Mouse (Mus musculus): ENCODE results near the gene Mex3a.
A peak's percentile ranks its signal among the peaks of the same experiment; 100 is the strongest.

Mex3a gene

GRCm38 (mm10) chr3:88505081-88505480 is 27.1 kb upstream of the Mex3a start:
- no peak for DNase-seq (ENCODE audit: low spot score in 2 of 2)

DNA sequence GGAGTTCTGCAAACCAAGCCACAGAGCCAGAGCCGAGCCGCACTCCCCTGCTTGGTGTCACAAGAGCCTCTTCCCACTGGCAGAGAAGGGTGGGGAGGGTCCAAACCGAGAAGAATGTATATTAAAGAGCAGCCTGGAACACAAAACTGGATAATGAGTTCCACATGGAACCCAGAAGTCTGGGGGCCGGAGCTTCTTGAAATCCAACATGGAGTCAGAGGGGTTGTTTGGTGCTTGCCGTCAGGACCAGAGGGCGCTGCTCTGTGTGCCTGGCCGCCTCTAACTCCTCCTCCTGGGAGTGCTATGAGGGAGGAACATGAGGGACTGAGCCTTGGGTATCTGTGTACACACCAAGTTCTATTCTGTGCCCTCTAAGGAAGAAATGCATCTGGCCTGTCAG is 26.4 kb upstream of the Mex3a start:
- DNase-seq (ENCODE audit: low spot score in 2 of 2): no peak

DNA sequence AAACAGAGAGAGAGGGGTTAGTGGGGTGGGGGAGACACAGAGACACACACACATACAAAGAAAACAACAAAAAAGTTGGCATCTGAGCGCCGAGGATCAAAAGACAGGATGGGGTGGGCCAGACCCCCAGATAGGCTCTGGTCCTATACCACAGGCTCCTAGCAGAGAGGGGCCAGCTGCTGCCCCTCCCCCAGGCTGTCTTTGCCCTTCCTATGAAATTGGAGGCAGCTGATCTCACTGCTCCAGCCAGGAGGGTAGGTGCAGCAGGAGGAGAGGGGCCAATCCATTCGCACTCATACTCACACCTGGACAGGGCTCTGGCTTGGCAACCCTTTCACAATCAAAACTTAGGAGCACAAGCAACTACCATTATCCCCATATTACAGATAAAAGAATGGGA is 22.9 kb upstream of the Mex3a start:
- DNase-seq (ENCODE audit: low spot score in 2 of 2): no peak

DNA sequence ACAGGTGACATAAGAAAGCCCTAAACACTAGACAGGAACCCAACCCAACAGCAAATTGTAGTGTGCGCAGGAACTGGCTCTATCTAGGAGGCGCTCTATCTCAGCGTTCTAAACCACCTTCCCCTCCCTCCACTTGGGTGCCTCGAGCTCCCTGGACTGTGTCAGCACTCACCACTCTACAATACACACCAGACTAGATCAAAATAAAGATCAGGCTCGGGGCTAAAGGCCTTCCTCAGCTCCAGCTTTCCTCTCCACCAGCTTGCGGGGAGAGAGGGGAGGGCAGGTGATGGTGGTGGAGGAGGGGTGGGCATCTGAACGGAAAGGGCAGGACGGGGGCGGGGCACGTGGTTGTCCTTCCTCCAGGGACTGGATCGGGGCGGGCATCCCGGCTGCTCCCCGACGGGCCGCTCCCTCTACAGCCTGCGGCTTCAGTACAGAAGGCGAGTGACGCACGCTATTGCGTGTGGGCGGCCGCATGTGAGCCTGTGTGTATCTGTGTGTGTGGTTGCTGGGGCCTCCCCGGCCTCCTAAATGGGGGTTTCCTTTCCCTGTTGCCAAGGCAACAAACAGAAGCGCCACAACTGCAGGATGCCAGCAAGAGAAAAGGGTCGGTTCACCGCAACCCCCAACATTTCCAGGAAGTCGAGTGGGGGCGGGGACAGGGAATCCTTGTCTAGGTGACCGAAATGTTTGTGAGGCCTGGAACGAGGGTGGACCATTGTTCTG is 22.3 kb upstream of the Mex3a start, which contains the start of gene Lmna:
Lmna (minus strand) TSS at position 265 of the 729 bp plus-strand sequence.
- peak; percentile 91 to 92 for DNase-seq (ENCODE audit: low spot score in 2 of 2)

GRCm38 (mm10) chr3:88510421-88511289 is 21.5 kb upstream of the Mex3a start:
- DNase-seq (ENCODE audit: low spot score in 2 of 2): no peak

DNA sequence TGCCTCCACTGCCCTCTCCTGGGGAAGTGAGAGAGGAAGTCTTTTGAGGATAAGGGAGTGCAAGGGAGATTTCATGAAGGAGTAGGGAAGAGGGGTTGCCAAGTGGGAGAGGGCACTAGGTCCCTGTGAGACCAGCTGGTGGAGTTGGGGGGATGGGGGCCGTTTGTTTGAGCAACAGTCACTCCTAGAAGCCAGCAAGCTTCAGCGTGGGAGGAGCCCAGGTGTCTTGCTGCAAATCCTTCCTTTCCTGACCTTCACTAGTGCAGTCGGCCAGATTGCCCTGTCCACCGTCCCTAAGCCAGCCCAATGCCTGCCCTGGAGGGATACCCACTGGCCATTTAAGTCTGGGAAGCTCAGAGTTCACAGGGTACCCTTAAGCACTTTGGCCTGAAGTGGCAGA is 20.6 kb upstream of the Mex3a start:
- DNase-seq (ENCODE audit: low spot score in 2 of 2): no peak

DNA sequence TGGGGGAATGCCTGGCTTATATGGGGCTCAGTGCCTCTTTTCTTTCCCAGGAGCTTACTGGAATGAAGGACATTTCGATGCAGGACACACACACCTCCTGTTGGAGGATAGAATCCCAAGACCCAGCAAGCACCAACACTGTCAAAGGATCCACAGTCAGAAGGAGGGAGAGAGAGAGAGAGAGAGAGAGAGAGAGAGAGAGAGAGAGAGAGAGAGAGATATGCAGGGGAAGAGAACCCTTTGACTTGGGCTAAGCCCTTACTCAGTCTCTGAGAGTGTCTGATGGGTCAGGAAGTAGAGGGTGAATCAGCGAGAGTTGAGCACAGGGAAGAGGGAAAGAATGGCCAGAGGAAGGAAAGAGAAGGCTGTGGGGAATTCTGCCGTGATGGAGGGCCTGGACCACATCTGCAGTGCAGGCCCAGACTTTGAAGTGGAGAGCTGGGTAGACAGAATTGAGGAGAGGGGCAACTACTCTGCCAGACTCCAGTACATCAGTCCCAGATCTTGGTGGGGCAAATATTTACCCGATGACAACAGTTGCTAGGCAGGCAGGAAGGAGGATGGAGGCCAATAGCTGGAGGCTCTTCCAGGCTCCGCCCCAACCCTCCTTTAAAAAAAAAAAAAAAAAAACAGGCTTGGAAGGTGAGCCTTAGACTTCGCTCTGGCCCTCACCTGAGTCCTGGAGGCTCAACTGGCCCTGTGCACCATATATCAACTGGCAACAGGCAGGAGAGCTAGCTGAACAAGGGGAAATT is 19.9 kb upstream of the Mex3a start:
- DNase-seq (ENCODE audit: low spot score in 2 of 2): no peak

GRCm38 (mm10) chr3:88512896-88513545 is 19.2 kb upstream of the Mex3a start:
- DNase-seq (ENCODE audit: low spot score in 2 of 2): no peak

DNA sequence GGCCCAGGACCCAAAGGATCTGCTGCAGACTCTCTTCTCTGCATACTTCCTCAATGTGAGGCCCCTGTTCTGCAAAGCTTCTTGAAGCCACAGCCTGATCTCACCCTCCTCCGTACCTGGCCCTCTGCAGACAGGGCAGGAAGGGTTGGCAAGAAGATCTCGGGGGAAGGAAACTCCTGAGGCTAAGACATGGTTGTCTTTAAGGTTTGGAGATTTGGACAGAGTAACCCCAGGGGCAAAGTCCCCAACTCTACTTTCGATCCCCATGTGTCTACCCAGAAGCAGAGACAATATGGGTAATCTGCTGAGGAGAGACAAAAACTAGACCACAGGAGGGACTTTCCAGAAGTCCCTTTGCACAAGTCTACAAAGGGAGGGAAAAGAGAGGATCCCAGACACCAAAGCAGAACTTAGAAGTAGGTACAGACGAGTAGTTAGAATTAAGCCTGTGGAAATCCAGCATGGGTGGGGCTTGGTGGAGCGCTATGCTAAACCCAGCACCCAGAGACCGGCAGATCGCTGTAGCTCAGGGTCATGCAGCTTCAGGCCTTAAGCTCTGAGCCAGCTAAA is 18.6 kb upstream of the Mex3a start:
- no peak for DNase-seq (ENCODE audit: low spot score in 2 of 2)

DNA sequence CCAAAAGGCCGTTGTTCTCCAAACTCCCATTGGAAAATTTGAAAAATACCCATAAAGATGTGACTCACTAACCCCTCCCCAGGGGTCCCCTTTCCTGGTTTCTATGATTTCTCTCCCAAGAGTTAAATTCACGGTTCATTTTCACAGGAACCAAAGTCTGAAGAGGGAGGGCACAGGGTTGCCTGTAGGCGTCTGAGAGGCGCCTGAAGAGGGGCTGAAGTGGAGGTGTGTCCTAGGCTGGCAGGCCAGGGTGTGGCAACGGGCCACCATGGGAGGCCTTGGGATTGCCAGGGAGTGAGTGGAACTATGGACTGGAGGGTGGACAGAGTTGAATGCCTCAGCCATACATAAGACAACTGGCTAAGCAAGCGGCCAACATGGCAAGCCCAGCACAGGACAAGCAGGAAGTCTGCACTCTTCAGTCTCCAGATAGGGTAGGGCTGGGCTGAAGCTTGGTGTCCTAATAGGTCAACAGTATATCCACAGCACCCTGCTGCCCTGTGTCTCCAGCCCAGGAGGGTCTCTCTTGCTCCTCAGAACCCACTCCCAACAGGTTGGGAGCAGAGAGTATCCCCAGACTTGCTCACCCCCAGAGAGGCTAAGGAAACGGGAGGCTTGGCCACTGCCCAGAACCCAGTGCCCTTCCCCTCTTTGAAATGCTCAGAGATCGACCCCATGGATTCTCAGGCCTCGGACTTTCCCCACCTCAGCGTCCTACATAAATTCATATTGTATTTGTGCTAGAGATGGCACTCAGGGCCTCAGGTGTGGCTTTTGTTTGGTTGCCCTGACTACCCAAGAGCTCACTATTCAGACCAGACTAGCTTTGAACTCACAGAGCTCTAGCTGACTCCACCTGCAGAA is 17.7 kb upstream of the Mex3a start:
- DNase-seq (ENCODE audit: low spot score in 2 of 2): no peak

DNA sequence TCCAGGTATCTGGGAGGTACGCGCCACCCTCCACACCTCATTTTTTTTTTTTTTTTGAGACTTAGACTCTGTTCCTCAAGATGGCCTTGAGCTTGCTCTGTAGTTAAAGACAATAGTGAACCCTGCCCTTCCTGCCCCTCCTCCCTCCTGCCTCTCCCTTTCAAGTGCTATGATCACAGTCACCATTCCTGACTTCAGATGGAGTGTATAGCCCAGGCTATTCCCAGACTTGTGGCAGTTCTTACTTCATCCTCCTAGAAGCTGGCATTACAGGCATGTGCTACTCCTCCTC is 17.2 kb upstream of the Mex3a start:
- DNase-seq (ENCODE audit: low spot score in 2 of 2): no peak

- DNase-seq (ENCODE audit: low spot score in 2 of 2): no peak
Observed at GRCm38 (mm10) chr3:88516407-88516806, 15.8 kb upstream of the Mex3a start.

- DNase-seq (ENCODE audit: low spot score in 2 of 2): no peak
Observed at GRCm38 (mm10) chr3:88518411-88518810, 13.8 kb upstream of the Mex3a start.

GRCm38 (mm10) chr3:88520078-88520477 is 12.1 kb upstream of the Mex3a start:
- DNase-seq (ENCODE audit: low spot score in 2 of 2): no peak

DNA sequence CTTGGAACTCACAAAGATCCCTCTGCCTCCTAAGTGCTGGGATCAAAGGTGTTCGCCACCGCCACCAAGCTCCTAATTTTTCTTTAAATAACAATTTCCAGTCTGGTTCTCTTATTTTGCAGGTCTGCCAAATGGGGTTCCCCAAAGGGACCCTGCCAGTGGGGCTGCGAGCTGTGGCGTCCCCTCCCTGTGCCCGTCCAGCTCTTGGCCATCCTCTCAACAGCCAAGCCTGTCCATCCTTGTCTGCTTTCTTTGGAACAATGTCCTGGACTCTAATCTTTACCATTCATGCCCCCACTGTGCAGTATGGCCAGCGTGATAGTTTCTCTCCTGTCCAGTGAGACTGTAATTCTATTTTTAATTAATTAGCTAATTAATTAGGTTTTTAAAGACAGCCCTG is 11.0 kb upstream of the Mex3a start:
- DNase-seq (ENCODE audit: low spot score in 2 of 2): no peak

DNA sequence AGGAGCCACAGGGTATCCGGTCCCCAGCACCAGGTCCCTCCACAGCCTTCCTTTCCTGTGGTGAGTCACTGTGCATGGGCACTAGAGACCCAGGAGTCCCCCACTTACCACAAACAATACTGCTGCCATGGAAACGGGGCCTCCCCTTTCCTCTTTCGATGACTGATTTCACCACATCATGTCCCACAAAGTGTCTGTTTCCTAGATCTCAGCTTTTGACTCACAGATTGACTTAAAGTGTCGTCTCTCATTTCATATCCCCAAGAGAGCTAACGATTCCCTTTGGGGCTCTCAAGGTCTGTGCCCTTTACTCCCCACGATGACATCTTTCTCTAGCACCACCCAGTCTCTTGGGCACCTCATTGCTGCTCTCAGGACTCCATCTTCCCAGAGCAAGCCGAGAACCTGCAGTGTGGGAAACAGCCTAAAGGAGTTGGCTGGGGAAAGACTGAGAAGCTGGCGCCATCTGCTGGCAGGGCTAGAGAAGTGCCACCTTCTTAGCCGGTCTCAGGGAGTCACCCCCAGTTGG is 10.3 kb upstream of the Mex3a start:
- DNase-seq (ENCODE audit: low spot score in 2 of 2): peak; percentile 62 to 69

DNA sequence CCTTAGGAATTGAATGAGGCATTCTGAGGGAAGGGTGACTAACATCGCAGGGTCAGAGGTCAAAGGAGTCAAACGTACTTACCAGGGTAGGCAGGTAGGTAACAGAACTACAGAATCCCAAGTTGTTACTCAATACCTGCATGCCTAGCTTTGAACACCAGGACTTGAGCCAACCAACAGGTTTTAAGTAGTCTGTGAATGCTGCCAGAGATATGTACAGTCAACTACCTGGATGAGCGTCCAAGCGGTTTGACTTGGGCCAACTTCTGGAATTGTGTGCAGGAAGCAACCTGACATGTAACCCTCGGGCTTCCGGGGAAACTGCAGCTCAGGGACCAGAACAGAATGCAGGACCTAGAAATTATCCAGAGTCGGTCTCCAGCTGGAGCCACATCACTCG is 9.2 kb upstream of the Mex3a start:
- no peak for DNase-seq (ENCODE audit: low spot score in 2 of 2)

GRCm38 (mm10) chr3:88525021-88525420 is 7.2 kb upstream of the Mex3a start:
- DNase-seq (ENCODE audit: low spot score in 2 of 2): no peak

- DNase-seq (ENCODE audit: low spot score in 2 of 2): peak; percentile 75 to 80
Observed at GRCm38 (mm10) chr3:88526157-88527131, 5.8 kb upstream of the Mex3a start.
